Mouse (Mus musculus) ovary, postnatal 36 days (tissue): ENCODE data around the gene Gnb1l.
A peak's percentile ranks its signal among the peaks of the same experiment; 100 is the strongest.

Experiments used
- DNase-seq: peaks from one replicate; pipeline ENCODE4 v3.0.0; 2022; ENCODE audit warnings: low spot score, mixed read lengths

The Gnb1l gene

DNA sequence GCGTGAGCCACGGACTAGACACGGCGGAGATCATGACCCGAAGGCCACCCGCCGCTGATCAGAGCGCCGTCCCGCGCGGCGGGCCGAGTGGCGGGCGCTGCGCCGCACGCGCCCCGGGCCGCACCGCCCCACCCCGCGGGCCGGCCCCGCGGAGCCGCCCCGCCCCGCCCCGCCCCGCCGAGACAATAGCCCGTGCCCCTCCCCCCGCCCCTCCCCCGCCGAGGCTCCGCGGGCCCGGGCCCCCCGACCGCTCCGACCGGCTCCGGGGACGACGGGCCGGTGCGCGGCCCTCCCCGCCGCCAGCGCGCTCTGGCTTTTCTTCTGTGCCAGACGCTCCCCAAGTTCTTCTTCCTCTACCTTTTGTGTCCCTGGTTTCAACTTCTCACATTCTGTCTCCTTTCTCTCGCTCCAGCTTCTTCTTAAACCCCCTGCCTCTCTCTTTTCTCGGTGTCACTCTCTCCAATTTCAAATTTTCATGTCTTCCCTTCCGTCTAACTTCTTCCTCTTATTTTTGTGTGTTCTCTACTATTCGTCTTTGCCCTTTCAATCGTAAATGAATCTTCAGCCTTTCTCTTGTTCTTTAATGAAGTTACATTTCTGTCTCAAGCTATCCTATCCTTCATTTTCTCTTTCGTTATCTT, 88.5 kb downstream of the Gnb1l start:
- no peak for DNase-seq

DNA sequence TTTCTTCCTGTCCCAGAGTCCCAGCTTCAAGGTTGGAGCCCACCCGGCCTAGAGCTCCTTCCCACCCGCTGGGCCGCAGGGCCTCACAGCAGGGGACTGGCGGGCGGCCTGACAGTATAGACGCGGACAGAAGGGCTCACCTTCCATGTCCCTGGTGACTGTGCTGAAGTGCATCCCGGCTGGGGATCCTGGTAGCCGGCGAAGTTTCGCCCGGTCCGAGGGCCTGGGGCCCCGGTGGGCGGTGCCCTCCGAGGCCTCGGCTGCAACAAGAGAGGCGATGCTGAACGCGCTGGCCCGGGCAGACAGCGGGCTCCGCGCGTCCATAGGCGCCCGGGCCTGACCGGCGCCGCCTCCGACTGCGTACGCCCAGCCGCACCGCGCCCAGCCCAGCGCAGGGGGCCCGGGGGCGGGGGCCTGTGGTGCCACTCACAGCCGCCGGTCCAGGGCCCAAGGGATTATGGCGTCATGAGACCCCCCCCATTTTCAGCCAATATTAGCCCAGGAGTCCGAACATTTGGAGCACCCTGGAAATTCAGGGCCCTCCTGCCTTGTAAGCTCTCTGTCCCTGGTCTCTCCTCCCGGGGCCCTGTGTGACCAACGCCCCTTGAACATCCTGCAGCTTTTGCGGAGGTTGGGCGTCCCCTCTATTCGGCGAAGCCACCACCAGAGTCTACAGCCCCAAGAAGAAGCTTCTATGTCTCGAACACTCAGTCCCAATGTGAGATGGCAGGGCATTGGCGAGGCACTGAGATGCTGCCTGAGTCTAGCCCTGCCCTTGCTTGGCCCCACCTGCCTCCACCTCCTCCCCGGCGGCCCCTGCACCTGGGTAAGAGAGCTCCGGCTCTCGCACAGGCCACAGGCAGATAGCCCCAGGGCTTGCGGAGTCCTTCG, 89.6 kb downstream of the Gnb1l start:
- no peak for DNase-seq

DNA sequence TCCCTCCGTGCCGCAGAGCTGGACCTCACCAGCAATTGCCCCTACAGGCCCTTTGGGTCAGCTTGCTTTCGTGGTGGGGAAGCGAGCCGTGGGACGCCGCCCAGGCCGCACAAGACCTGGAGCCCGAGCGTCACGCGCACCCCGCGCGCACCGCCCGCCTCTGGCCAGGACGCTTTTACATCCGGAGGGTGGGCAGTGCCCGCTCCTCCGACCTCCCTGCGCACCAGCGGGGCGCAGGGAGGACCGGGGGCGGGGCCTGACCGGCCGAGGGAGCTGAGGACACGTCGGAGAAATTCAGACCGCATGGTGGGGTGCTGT, 90.2 kb downstream of the Gnb1l start:
- DNase-seq = no peak

DNA sequence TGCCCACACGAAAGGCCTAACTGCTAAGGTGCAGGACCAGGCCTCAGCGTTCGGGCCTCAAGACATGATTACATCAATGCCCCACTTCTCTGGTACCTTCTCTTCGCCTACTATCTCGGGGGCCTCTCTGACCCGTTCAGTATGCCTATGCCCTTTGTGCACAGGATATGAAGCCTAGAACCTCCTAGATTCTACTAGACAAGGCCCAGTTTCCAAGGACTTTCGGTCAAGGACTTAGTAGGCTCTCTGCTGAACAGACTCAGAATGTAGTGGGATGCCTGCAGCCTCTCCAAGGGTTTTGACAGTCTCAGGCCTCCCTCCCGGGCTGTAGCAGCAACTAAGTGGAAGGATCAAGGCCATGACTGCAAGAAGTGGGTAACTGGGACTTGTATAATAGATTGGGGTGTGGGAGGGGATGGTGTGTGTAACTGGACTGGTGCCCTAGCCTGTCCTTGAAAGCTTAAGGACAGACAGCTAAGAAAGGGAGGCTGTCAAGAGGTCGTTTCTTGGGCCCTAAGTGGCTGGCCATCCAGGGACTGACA, 90.6 kb downstream of the Gnb1l start:
- DNase-seq = no peak

DNA sequence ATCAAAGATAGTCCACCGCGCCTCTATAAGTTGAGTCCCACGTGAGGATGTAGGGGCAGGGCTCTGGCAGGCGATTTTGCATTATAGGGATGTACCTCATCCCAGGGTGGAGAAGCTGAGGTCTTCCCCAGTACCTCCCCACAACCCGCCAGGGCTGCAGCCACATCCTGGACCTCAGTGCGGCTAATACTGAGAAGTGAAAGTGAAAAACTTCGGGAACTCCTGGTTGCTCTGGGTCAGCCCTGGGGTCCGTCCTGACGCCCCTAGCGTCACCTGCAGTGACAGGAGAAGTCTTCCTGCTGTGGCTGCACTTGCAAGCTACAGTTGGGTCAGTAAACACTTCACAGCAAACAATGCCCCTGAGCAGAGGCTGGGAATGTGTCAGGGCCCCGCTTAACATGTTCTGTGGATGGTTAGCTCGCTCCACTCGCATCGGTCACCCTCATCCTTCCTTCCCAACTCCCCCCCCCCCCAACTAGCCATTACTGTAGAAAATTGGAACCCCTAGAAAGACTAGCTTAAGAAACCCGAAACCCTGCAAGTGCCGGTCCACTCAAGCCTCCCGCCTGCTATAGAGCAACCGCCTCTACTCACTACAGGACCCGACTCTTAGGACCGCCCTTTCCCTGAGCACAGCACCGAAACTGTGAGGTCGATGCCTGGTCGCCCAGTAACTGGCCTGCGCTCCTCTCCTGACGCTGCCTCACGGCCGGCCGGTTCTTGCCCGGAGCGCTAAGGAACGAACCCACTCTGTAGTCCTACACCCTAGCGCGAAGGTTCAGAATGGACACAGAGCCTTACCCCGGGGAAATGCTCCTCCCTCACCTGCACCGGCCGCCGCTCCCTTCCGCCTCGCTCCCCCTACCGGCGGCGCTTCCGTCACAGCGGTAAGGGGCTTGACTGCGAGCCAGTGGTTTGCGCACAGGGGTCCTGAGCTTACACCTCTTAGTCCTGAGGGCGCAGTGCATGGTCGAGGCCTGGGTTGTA, 91.6 kb downstream of the Gnb1l start, which contains the start of gene Tbx1:
Tbx1 (minus strand) TSS at position 868 of the 987 bp plus-strand sequence.
- no peak for DNase-seq

DNA sequence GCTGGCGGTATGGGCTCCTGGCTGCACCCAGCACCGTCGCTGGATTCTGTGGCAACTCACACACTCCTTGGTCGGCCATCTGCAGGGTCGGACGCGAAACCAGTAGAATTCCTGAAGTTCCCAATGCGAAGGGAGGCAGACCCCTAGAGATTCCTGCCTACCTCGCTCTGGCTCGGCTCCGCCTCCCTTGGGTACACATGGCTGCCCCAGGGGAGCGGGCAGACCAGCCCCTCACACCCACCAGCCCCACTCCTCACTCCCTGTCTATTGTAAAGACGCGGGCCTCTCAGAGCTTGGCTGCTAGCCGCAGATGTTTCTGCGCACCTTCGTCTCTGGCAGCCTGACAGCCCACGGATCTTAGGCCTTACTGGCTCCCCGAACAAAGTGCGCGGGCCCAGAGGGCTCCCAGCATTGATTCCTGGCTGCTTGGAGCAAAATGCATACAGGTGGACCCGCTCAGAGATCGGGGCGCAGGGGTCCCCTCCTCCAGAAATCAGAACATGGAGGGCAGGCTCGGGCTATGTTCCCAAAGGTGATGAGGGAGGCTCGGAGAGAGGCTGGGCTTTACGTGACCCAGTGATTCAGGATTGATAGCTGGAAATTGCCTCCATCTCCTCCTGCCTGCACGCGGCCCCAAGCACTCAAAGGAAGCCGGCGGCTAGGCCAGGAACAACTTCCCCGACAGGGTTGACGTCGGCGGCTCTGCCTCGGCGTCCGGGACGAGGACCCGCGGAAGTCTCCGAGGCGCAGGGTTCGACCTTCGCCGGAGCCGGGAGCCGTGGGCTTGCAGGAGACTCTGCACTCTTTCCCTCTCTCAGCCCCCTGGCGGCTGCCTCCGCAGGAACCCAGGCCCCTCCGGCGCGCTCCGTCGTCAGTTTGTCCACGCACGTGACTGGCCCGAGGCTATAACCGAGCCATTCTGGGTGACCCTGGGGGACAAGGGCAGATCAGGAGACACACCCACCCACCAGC, 92.8 kb downstream of the Gnb1l start:
- DNase-seq = no peak

DNA sequence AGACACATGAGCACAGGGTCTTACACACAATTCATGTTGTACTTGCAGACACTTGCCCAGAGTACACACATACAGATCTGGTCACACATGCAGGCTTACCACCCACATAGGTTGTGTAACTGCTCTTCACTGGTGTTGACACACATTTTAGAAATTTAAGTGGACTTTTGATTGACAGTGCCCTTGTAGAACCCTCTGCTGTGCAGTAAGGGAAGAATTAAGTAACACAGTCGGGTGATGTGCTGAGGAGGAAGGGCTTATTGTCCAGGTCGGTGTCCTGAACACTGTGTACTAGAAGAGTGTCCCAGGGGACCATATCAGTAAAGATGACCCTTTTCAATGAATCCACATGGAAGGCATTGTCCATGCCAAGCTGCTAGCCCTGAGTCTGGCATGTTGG, 95.4 kb downstream of the Gnb1l start:
- DNase-seq = no peak

DNA sequence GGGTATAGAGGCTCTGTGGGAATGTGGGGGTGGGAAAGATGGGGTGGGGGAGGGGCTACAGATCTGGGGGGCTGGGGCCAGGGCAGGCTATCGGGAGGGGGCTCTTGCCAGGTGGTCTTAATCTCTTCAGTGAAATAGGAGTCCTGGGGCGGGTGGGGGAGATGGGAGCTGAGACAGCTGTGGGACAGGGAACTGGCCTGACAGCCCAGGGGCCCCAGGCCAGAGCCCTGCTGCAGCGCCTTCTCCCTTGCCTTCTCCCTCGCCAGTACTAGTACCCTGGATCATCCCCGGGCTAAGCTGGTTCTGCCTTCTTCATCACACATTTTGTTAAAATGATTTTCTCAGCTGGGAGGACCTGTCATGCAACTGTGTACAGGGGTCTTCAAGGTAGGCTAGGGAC, 97.7 kb downstream of the Gnb1l start:
- no peak for DNase-seq

DNA sequence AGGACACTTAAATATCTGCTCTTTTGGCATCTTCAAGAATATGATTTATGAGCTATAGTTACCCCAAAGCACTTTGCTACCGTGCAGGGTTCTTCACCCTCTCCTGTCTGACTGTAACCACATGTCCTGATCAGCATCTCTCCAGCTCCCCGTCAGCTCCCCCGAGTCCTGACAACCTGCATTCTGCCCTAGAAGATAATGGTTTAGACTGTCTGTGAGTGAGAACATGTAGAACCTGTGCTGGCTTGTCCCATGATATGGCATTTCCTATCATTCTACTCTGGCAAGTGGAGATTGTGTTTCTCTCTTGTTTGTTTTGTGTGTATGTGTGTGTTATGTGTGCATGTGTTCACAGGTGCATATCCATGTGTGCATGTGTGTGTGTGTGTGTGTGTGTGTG, 99.5 kb downstream of the Gnb1l start:
- no peak for DNase-seq

DNA sequence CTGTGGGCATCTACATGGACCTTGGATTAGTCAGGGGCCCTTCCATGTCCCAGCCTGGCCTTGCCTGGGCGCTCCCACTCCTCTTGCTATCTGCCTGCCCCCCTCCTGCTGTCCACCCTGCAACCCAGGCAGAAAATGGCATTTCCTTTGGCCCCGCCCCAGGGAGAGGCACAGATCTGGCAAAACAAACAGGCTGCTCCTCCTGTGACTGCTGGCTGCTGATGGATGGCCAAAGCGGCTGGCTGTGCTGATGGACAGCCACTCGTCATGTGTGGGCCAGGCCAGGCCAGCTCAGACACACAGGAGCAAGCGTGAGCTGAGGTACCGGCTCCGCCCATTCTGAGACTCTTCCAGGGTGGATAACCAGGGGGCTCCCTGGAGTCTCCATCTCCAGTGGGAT, 102.9 kb downstream of the Gnb1l start:
- DNase-seq = no peak

DNA sequence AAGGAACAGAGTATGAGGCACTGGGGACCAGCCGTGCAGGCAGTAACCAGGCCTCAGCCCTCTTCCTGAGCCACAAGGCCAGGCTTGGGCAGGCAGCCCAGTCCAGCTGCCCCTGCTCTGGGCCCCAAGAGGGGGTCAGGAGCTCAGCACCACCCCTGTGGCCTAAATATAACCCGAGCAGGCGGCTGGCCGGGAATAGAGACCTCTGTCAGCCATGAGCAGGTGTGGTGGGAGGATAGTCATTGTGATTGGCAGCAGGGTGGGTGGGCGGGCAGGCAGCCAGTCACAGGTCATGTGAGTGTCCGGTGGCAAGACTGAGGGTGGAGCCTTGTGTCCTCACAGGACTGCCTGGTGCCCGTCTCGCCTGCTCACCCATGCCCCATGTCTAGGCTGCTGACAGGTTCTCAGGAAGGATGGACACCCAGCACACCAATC, 105.8 kb downstream of the Gnb1l start:
- DNase-seq = no peak

DNA sequence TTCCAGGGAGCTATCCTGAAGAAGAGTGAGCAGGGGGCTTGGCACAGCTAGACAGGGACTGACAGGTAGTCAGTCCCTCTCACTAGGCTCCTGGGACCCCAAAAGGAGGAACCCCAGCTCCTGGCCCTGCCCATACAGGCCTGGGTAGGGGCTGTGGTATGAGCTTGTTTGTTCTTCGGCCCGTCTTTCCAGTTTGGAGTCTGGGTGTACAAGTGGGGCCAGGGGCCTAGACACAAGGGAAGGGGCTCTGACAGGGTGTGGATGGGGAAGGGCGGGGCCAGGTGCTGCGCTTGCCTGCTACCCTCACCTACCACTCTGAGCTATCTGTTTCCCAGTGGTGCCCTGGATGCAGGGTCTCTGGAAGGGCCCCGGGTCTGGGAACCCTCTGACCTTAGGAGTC, 107.2 kb downstream of the Gnb1l start:
- no peak for DNase-seq

DNA sequence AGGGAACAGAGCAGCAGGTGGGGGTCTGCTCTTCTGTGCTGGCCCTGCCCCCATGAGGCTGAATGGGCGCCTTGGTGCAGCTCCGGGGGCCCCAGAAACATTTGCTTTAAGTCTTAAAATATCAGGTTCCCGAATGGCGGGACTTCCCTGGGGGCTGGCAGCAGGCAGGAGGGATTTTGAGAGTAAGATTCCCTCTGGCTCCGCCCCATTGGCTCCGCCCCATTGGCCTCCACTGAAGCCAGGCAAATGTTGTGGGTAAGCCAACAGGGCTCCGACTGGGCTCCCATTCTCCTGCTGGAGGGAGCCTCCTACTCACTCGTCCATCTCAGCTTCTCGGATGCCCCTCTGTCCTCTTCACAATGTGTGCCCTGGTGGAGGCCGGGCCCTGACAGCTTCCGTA, 109.7 kb downstream of the Gnb1l start:
- peak; percentile 43 for DNase-seq

DNA sequence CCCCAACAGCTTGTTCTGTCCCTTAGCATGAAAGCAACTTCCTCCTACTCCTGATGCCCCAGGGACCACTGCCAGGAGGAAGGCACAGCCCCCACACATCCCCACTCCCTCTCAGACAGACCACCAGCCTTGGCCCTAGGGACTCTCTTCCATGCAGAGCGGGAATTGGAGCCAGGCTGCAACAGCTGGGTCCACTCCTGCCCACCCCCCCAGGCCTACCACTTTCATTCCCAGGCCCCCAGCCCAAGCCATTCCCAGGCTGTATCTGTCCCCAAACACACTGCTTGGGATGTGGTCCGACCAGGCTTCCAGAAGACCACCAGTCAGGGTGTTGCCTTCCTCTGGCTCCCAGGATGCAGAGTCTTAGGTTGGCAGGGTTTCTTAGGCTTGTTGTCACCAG, 110.6 kb downstream of the Gnb1l start:
- no peak for DNase-seq

DNA sequence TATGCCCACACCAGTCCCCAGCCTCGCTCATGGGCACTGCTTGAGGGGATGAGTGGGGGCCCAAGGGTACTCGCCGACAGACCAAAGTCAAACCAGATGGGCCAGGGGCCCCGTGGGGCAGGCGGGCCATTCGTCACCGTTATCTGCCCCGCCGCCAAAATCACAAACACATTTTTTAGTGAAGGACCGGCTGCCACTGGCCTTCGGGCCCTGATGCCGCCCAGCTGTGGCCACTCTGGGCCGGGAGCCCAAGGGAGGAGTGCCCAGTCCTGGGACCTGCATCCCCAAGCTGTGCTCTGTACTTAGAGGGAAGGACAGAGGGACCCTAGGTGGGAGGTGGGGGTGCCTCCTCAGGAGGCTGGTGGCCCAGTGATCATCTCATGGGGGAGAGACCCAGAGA, 113.2 kb downstream of the Gnb1l start:
- no peak for DNase-seq

DNA sequence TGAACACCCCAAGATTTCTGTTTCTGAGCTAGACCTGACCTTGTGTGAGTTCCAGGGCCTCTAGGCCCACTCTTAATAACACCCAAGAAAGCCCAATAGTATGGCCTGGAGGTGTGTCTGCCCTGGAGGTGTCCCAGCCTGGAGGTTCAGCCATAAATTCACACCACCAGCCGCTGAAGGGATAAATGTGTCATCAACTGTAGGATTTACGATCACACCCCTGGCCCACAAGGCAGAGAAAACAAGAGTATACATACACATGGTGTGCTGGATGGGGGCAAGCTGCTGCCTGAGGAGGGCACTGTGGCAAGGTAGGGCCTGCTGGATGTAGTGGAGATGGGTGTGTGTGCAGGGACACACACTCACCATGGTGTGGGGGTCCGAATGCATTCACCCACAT, 114.8 kb downstream of the Gnb1l start:
- DNase-seq = no peak
